Mouse (Mus musculus): ENCODE measurements at regions not wholly inside any gene's neighbourhood (a gene's known extent, or its start where the extent isn't known, plus 50 kb on each side); places are given as distances from the start of the nearest gene placed in this dataset.

DNA sequence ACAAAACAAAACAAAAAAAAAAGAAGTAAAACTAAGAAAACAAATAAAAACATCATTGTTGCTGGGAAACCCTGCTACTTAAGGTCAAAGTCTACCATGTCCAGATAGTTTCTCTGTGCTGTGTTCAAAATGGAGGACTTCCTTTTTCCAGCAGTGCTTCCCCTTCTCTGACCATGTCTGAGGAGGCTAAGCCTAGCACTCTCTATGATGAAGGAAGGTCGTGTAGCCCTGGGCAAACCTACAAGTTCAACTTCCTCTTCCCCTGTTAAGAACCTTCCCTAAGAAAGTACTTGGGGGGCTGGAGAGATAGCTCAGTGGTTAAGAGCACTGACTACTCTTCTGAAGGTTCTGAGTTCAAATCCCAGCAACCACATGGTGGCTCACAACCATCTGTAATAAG lies 57.3 kb upstream of the Glrp1 start:
- Histone ChIP-seq H3K36me3 (replicated peaks; ENCODE audit: control insufficient read depth, insufficient read depth, low read depth) (no peaks in the 10 kb centered on the region), H3K4me3 (ENCODE audit: insufficient read depth in 1 of 2, low read depth in 2 of 2, low read length in 2 of 2) (no peak overlapping the region), H3K27me3 (ENCODE audit: control insufficient read depth, insufficient read depth, low read length) (no peaks in the 10 kb centered on the region), H3K27ac (no peak overlapping the region), H3K4me1 (replicated peaks; ENCODE audit: control insufficient read depth in 2 of 2, insufficient read depth in 2 of 2, low read length in 1 of 2) (no peaks in the 10 kb centered on the region), H3K9me3 (ENCODE audit: control insufficient read depth, low read length) (no peaks in the 10 kb centered on the region), H3K4me2 (ENCODE audit: low read depth) (no peak overlapping the region), H3K9ac (replicated peaks) (no peak overlapping the region)
- TF ChIP-seq EP300 (IDR thresholded peaks at IDR 0.05; ENCODE audit: low read depth) (no peak), CTCF (IDR thresholded peaks at IDR 0.05; ENCODE audit: low read depth) (no peak)
- no peak for DNase-seq (ENCODE audit: low read depth in 3 of 3, low spot score in 3 of 3)
- WGBS (ENCODE audit: insufficient replicate concordance), result 23% methylated on average over 1 of the region's 1 CpGs
- no peak for ATAC-seq (ENCODE audit: insufficient read depth)

DNA sequence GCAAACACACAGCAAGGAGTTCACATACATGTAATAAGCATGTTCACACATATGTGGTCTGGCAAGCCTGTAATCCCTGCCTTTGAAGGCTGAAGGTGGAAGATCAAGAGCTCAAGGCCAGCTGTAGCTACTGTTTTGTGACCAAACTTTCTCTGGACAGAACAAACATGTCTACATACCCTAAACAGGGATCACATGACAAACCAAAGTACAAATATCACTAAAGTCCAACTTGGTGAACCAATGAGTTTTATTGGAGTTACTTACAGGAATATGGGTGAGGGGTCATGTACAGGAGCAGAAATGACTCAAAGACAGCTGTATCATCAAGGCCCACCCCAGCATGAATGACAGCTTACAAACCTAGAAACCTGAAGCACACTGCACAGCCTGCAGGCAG lies 56.6 kb upstream of the Glrp1 start:
- H3K4me1 ChIP-seq (replicated peaks; ENCODE audit: control insufficient read depth in 2 of 2, insufficient read depth in 2 of 2, low read length in 1 of 2), result no peaks in the 10 kb centered on the region
- TF ChIP-seq CTCF (IDR thresholded peaks at IDR 0.05; ENCODE audit: low read depth) (no peak), EP300 (IDR thresholded peaks at IDR 0.05; ENCODE audit: low read depth) (no peak)
- no peak for DNase-seq (ENCODE audit: low read depth in 3 of 3, low spot score in 3 of 3)
- no peak overlapping the region for H3K4me3 ChIP-seq (ENCODE audit: insufficient read depth in 1 of 2, low read depth in 2 of 2, low read length in 2 of 2)
- H3K27ac ChIP-seq, result no peak overlapping the region
- no peak overlapping the region for H3K9ac ChIP-seq (replicated peaks)
- H3K9me3 ChIP-seq (ENCODE audit: control insufficient read depth, low read length), result no peaks in the 10 kb centered on the region
- H3K36me3 ChIP-seq (replicated peaks; ENCODE audit: control insufficient read depth, insufficient read depth, low read depth), result no peaks in the 10 kb centered on the region
- H3K4me2 ChIP-seq (ENCODE audit: low read depth), result no peak overlapping the region
- no peaks in the 10 kb centered on the region for H3K27me3 ChIP-seq (ENCODE audit: control insufficient read depth, insufficient read depth, low read length)
- no peak for ATAC-seq (ENCODE audit: insufficient read depth)

DNA sequence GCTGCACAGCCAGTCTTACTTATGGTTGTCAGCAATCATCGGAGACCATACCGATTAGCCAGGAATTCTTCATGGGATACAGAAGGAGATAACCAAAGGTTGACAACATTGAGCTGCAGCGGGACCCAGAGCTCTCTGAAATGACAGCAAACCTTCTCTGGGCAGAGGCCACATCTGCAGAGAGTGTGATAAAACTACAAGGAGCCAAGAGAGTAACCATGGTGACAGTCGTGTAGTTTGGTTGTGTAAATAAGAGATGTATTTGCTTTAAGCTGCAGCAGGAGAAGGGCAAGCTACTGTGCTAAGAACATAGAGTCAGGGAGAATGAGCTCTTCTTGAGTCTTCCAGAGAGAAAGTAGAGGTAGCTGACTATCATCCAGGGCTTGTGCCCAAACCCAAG lies 55.0 kb upstream of the Glrp1 start:
- 48% methylated on average over 4 of the region's 4 CpGs for WGBS (ENCODE audit: insufficient replicate concordance)
- Histone ChIP-seq H3K9me3 (ENCODE audit: control insufficient read depth, low read length) (no peaks in the 10 kb centered on the region), H3K36me3 (replicated peaks; ENCODE audit: control insufficient read depth, insufficient read depth, low read depth) (no peaks in the 10 kb centered on the region), H3K4me3 (ENCODE audit: insufficient read depth in 1 of 2, low read depth in 2 of 2, low read length in 2 of 2) (no peak overlapping the region), H3K4me2 (ENCODE audit: low read depth) (no peak overlapping the region), H3K27ac (no peak overlapping the region), H3K4me1 (replicated peaks; ENCODE audit: control insufficient read depth in 2 of 2, insufficient read depth in 2 of 2, low read length in 1 of 2) (no peaks in the 10 kb centered on the region), H3K9ac (replicated peaks) (no peak overlapping the region), H3K27me3 (ENCODE audit: control insufficient read depth, insufficient read depth, low read length) (no peaks in the 10 kb centered on the region)
- DNase-seq (ENCODE audit: low read depth in 3 of 3, low spot score in 3 of 3) (no peak), ATAC-seq (ENCODE audit: insufficient read depth) (no peak)
- TF ChIP-seq EP300 (IDR thresholded peaks at IDR 0.05; ENCODE audit: low read depth) (no peak), CTCF (IDR thresholded peaks at IDR 0.05; ENCODE audit: low read depth) (no peak)

DNA sequence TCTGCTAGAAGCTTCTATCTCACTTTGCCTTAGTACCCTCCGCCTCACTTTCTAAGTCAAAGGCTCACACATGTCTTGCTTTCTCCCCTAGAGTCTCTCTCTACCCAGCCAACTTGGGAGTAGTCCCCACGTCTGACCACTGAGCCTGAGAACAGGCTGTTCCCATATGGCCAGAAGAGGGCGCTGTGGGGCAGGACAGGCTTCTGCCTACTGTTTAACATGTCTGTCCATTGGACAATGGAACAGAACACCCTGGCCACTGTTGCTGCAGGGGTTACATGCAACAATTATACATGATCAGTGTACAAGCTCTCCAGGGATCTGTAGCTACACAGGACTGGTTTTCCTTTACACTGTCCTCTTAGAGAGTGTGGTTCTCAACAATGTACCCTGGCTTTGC lies 52.5 kb upstream of the Glrp1 start:
- H3K9ac ChIP-seq (replicated peaks), result no peak overlapping the region
- no peak overlapping the region for H3K27ac ChIP-seq
- ATAC-seq (ENCODE audit: insufficient read depth), result no peak
- H3K36me3 ChIP-seq (replicated peaks; ENCODE audit: control insufficient read depth, insufficient read depth, low read depth), result no peaks in the 10 kb centered on the region
- no peak for TF ChIP-seq EP300 (IDR thresholded peaks at IDR 0.05; ENCODE audit: low read depth)
- TF ChIP-seq CTCF (IDR thresholded peaks at IDR 0.05; ENCODE audit: low read depth), result peak; percentile 97
- no peaks in the 10 kb centered on the region for H3K9me3 ChIP-seq (ENCODE audit: control insufficient read depth, low read length)
- H3K4me2 ChIP-seq (ENCODE audit: low read depth), result no peak overlapping the region
- 13% methylated on average over 3 of the region's 3 CpGs for WGBS (ENCODE audit: insufficient replicate concordance)
- peak; percentile 40 to 43 (median 40) for DNase-seq (ENCODE audit: low read depth in 3 of 3, low spot score in 3 of 3)
- no peaks in the 10 kb centered on the region for H3K27me3 ChIP-seq (ENCODE audit: control insufficient read depth, insufficient read depth, low read length)
- no peak overlapping the region for H3K4me3 ChIP-seq (ENCODE audit: insufficient read depth in 1 of 2, low read depth in 2 of 2, low read length in 2 of 2)
- 0 out of 4 replicates have a peak, but pooled peaks cover 0 to 2% of the 10 kb centered on the region in 2 experiments for H3K4me1 ChIP-seq (replicated peaks; ENCODE audit: control insufficient read depth in 2 of 2, insufficient read depth in 2 of 2, low read length in 1 of 2)

DNA sequence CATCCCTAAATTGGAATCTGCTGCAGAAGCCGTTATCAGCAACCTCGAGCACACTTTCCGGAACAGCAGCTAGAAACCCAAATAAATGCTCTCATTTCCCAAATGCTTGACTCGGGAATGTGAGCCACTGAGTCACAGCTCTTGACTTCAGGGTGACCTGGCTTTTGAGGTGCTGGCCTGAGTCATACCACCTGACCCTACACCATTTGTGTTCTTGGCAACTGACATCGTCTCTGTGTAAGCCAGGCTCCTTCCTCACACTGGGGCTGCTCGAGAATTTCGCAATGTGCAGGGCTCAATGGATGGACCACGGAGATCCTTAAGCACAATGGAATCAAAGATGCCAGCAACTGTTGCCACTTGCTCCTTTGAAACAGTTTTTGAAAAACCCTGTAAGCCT lies 50.9 kb upstream of the Glrp1 start:
- Histone ChIP-seq H3K4me2 (ENCODE audit: low read depth) (no peak overlapping the region), H3K27me3 (ENCODE audit: control insufficient read depth, insufficient read depth, low read length) (no peaks in the 10 kb centered on the region), H3K27ac (no peak overlapping the region), H3K9ac (replicated peaks) (no peak overlapping the region), H3K9me3 (ENCODE audit: control insufficient read depth, low read length) (no peaks in the 10 kb centered on the region), H3K4me3 (ENCODE audit: insufficient read depth in 1 of 2, low read depth in 2 of 2, low read length in 2 of 2) (no peak overlapping the region), H3K4me1 (replicated peaks; ENCODE audit: control insufficient read depth in 2 of 2, insufficient read depth in 2 of 2, low read length in 1 of 2) (0 out of 4 replicates have a peak, but pooled peaks cover 0 to 2% of the 10 kb centered on the region in 2 experiments), H3K36me3 (replicated peaks; ENCODE audit: control insufficient read depth, insufficient read depth, low read depth) (no peaks in the 10 kb centered on the region)
- ATAC-seq (ENCODE audit: insufficient read depth) (no peak), DNase-seq (ENCODE audit: low read depth in 3 of 3, low spot score in 3 of 3) (no peak)
- WGBS (ENCODE audit: insufficient replicate concordance), result 46% methylated on average over 8 of the region's 8 CpGs
- no peak for TF ChIP-seq CTCF (IDR thresholded peaks at IDR 0.05; ENCODE audit: low read depth)
- TF ChIP-seq EP300 (IDR thresholded peaks at IDR 0.05; ENCODE audit: low read depth), result no peak
